Mouse (Mus musculus): ENCODE measurements around the gene Lrrtm4. TPM values are rescaled to one million over a fixed set of nuclear protein-coding genes. Genes with fewer than 3 reads are reported as not detected.

Lrrtm4 gene
- polyA plus RNA-seq, 1 experiment: not detected

GRCm38 (mm10) chr6:80549907-80550306 lies 531.2 kb downstream of the Lrrtm4 start:
- no peaks in the 10 kb centered on the region for H3K27me3 ChIP-seq (ENCODE audit: control insufficient read depth, insufficient read depth, low read length, poor library complexity, severe bottlenecking)
- TF ChIP-seq CTCF (IDR thresholded peaks at IDR 0.05; ENCODE audit: low read depth, low read length) (no peak), EP300 (IDR thresholded peaks at IDR 0.05; ENCODE audit: insufficient read depth, low read depth, low read length) (no peak), POLR2A (IDR thresholded peaks at IDR 0.05; ENCODE audit: insufficient read depth, low read length) (no peak)
- H3K4me3 ChIP-seq (ENCODE audit: low read depth, low read length): no peak overlapping the region
- H3K36me3 ChIP-seq (ENCODE audit: control insufficient read depth, insufficient read depth, low read length, poor library complexity, severe bottlenecking): no peaks in the 10 kb centered on the region
- no peak overlapping the region for H3K27ac ChIP-seq (ENCODE audit: insufficient read depth, low read length)
- H3K9me3 ChIP-seq (replicated peaks; ENCODE audit: control insufficient read depth, insufficient read depth, low read length, poor library complexity, severe bottlenecking): no peaks in the 10 kb centered on the region
- no peak overlapping the region for H3K9ac ChIP-seq (ENCODE audit: low read depth, poor library complexity, severe bottlenecking)
- no peaks in the 10 kb centered on the region for H3K4me1 ChIP-seq (ENCODE audit: control insufficient read depth, insufficient read depth, low read length)

- no peaks in the 10 kb centered on the region for H3K36me3 ChIP-seq (ENCODE audit: control insufficient read depth, insufficient read depth, low read length, poor library complexity, severe bottlenecking)
- H3K27ac ChIP-seq (ENCODE audit: insufficient read depth, low read length): no peak overlapping the region
- H3K9ac ChIP-seq (ENCODE audit: low read depth, poor library complexity, severe bottlenecking): no peak overlapping the region
- no peaks in the 10 kb centered on the region for H3K9me3 ChIP-seq (replicated peaks; ENCODE audit: control insufficient read depth, insufficient read depth, low read length, poor library complexity, severe bottlenecking)
- H3K27me3 ChIP-seq (ENCODE audit: control insufficient read depth, insufficient read depth, low read length, poor library complexity, severe bottlenecking): 0 out of 2 replicates have a peak, but pooled peaks cover 1% of the 10 kb centered on the region
- no peaks in the 10 kb centered on the region for H3K4me1 ChIP-seq (ENCODE audit: control insufficient read depth, insufficient read depth, low read length)
- TF ChIP-seq EP300 (IDR thresholded peaks at IDR 0.05; ENCODE audit: insufficient read depth, low read depth, low read length): no peak
- no peak for TF ChIP-seq POLR2A (IDR thresholded peaks at IDR 0.05; ENCODE audit: insufficient read depth, low read length)
- no peak for TF ChIP-seq CTCF (IDR thresholded peaks at IDR 0.05; ENCODE audit: low read depth, low read length)
- no peak overlapping the region for H3K4me3 ChIP-seq (ENCODE audit: low read depth, low read length)
These were observed 534.7 kb downstream of the Lrrtm4 start for GRCm38 (mm10) chr6:80553398-80553797.

- Histone ChIP-seq H3K36me3 (ENCODE audit: control insufficient read depth, insufficient read depth, low read length, poor library complexity, severe bottlenecking) (no peaks in the 10 kb centered on the region), H3K4me3 (ENCODE audit: low read depth, low read length) (no peak overlapping the region), H3K9me3 (replicated peaks; ENCODE audit: control insufficient read depth, insufficient read depth, low read length, poor library complexity, severe bottlenecking) (no peaks in the 10 kb centered on the region), H3K27ac (ENCODE audit: insufficient read depth, low read length) (no peak overlapping the region), H3K4me1 (ENCODE audit: control insufficient read depth, insufficient read depth, low read length) (no peaks in the 10 kb centered on the region), H3K27me3 (ENCODE audit: control insufficient read depth, insufficient read depth, low read length, poor library complexity, severe bottlenecking) (0 out of 2 replicates have a peak, but pooled peaks cover 1% of the 10 kb centered on the region), H3K9ac (ENCODE audit: low read depth, poor library complexity, severe bottlenecking) (no peak overlapping the region)
- no peak for TF ChIP-seq EP300 (IDR thresholded peaks at IDR 0.05; ENCODE audit: insufficient read depth, low read depth, low read length)
- no peak for TF ChIP-seq CTCF (IDR thresholded peaks at IDR 0.05; ENCODE audit: low read depth, low read length)
- no peak for TF ChIP-seq POLR2A (IDR thresholded peaks at IDR 0.05; ENCODE audit: insufficient read depth, low read length)
These were observed 536.3 kb downstream of the Lrrtm4 start for GRCm38 (mm10) chr6:80554991-80555390.

GRCm38 (mm10) chr6:80577227-80577626 lies 558.5 kb downstream of the Lrrtm4 start:
- TF ChIP-seq POLR2A (IDR thresholded peaks at IDR 0.05; ENCODE audit: insufficient read depth, low read length): no peak
- no peak for TF ChIP-seq CTCF (IDR thresholded peaks at IDR 0.05; ENCODE audit: low read depth, low read length)
- no peak for TF ChIP-seq EP300 (IDR thresholded peaks at IDR 0.05; ENCODE audit: insufficient read depth, low read depth, low read length)
- no peak overlapping the region for H3K9ac ChIP-seq (ENCODE audit: low read depth, poor library complexity, severe bottlenecking)
- H3K27me3 ChIP-seq (ENCODE audit: control insufficient read depth, insufficient read depth, low read length, poor library complexity, severe bottlenecking): no peaks in the 10 kb centered on the region
- no peaks in the 10 kb centered on the region for H3K36me3 ChIP-seq (ENCODE audit: control insufficient read depth, insufficient read depth, low read length, poor library complexity, severe bottlenecking)
- no peaks in the 10 kb centered on the region for H3K4me1 ChIP-seq (ENCODE audit: control insufficient read depth, insufficient read depth, low read length)
- H3K27ac ChIP-seq (ENCODE audit: insufficient read depth, low read length): no peak overlapping the region
- H3K4me3 ChIP-seq (ENCODE audit: low read depth, low read length): no peak overlapping the region
- H3K9me3 ChIP-seq (replicated peaks; ENCODE audit: control insufficient read depth, insufficient read depth, low read length, poor library complexity, severe bottlenecking): no peaks in the 10 kb centered on the region

- H3K27ac ChIP-seq (ENCODE audit: insufficient read depth, low read length): no peak overlapping the region
These were observed 563.5 kb downstream of the Lrrtm4 start for GRCm38 (mm10) chr6:80582225-80582624.

GRCm38 (mm10) chr6:80589776-80590175 lies 571.1 kb downstream of the Lrrtm4 start:
- H3K4me3 ChIP-seq (ENCODE audit: low read depth, low read length): no peak overlapping the region
- H3K27me3 ChIP-seq (ENCODE audit: control insufficient read depth, insufficient read depth, low read length, poor library complexity, severe bottlenecking): no peaks in the 10 kb centered on the region
- H3K36me3 ChIP-seq (ENCODE audit: control insufficient read depth, insufficient read depth, low read length, poor library complexity, severe bottlenecking): no peaks in the 10 kb centered on the region
- no peak overlapping the region for H3K9ac ChIP-seq (ENCODE audit: low read depth, poor library complexity, severe bottlenecking)
- H3K27ac ChIP-seq (ENCODE audit: insufficient read depth, low read length): no peak overlapping the region; the same call in 1 of the 2 replicates
- TF ChIP-seq POLR2A (IDR thresholded peaks at IDR 0.05; ENCODE audit: insufficient read depth, low read length): no peak
- peak; percentile 74; the same call in 1 of the 2 replicates for TF ChIP-seq EP300 (IDR thresholded peaks at IDR 0.05; ENCODE audit: insufficient read depth, low read depth, low read length)
- H3K4me1 ChIP-seq (ENCODE audit: control insufficient read depth, insufficient read depth, low read length): peaks cover 3% of the 10 kb centered on the region
- no peaks in the 10 kb centered on the region for H3K9me3 ChIP-seq (replicated peaks; ENCODE audit: control insufficient read depth, insufficient read depth, low read length, poor library complexity, severe bottlenecking)

More at GRCm38 (mm10) chr6:80582225-80582624, 563.5 kb downstream of the Lrrtm4 start:
- no peaks in the 10 kb centered on the region for H3K27me3 ChIP-seq (ENCODE audit: control insufficient read depth, insufficient read depth, low read length, poor library complexity, severe bottlenecking)
- no peak for TF ChIP-seq CTCF (IDR thresholded peaks at IDR 0.05; ENCODE audit: low read depth, low read length)
- no peak for TF ChIP-seq EP300 (IDR thresholded peaks at IDR 0.05; ENCODE audit: insufficient read depth, low read depth, low read length)
- H3K4me3 ChIP-seq (ENCODE audit: low read depth, low read length): no peak overlapping the region
- H3K9me3 ChIP-seq (replicated peaks; ENCODE audit: control insufficient read depth, insufficient read depth, low read length, poor library complexity, severe bottlenecking): no peaks in the 10 kb centered on the region
- H3K4me1 ChIP-seq (ENCODE audit: control insufficient read depth, insufficient read depth, low read length): no peaks in the 10 kb centered on the region
- H3K36me3 ChIP-seq (ENCODE audit: control insufficient read depth, insufficient read depth, low read length, poor library complexity, severe bottlenecking): no peaks in the 10 kb centered on the region
- no peak overlapping the region for H3K9ac ChIP-seq (ENCODE audit: low read depth, poor library complexity, severe bottlenecking)

Data from ES-Bruce4 (cell line).